Mouse (Mus musculus) adrenal gland, postnatal 14 days (tissue): ENCODE data around the gene Mrln. TPM values are rescaled to one million over a fixed set of nuclear protein-coding genes. Genes with fewer than 3 reads are reported as not detected.

ENCODE experiments used
- DNase-seq: peaks from one replicate; pipeline ENCODE4 v3.0.0; 2021; ENCODE audit warnings: mixed read lengths
- total RNA-seq: library from RNA; stranded (reverse); gene quantifications from 2 replicates; pipeline ENCODE4 v1.2.3, GENCODE M21; 2021

Gene Mrln
- total RNA-seq, 1 experiment from 2014 or later: not detected

DNA sequence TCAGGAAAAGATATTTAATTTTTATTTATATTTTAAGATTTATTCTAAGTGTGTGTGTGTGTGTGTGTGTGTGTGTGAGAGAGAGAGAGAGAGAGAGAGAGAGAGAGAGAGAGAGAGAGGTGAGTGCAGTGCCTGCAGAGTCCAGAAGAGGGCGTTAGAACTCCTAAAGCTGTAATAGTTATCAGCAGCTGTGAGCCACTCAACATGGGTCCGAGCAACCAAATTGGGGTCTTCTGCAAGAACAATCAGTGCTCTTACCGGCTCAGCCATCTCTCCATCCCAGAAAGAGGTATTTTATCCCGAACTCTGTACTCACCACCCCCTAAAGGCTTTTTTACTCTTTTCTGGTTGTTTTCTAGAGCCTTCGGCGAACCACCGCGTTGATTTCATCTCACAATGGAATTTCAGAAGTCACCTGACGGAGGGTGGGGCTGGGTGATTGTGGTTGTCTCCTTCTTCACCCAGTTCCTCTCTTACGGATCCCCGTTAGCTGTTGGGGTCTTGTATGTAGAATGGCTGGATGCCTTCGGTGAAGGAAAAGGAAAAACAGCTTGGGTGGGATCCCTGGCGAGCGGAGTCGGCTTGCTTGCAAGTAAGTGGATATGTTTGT lies 51.2 kb downstream of the Mrln start:
- no peak for DNase-seq

DNA sequence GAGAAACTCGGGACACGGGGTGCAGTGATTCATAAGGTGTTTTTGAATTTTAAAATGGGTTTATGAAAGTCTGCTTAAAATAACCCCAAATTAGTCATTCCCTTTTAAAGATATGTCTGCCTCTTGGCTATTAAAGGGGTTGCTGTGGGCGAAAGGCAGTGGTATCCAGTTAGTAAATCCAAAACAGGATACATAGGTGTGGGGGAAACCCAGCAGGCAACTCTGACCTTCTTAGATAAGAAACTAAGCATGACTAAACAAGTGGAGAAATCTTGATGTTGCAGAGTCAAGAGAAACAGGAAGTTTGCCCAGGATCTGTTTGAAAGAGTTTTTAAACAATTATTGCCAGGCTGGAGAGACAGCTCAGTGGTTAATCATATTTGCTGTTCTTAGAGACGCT lies 52.6 kb downstream of the Mrln start:
- no peak for DNase-seq

DNA sequence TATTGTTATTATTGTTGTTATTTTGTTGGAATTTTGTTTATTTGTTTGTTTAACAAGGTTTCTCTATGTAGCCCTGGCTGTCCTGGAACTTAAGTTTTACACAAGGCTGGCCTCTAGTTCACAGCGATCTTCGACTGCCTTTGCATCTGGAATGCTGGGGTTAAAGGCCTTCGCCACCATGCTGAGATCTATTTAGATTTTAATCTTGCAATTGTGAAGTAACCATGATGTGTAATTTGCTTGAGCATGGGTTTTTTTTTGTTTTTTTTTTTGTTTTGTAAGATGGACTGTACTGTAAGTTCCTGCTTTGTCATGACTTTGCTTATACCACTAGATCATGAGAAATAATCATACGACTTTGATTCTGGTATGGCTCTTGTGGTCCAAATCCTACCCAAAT lies 56.4 kb downstream of the Mrln start:
- no peak for DNase-seq

DNA sequence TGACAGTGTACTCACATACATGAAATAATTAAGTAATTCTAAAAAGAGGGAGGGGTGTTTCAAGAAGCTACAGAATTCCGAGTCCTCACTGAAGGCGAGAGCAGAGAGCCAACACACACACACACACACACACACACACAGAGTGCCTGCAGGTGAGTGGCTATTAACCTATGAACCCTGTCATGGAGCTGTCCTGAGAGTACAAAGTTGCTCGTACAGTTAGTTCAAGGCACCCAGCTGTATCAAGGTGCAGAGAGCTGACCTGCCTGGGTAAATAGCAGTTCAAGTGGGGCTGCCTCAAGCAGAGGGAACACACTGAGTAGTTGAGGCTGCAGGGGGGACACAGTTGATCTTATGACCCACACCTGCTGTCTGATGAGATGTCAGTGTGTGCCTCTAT lies 57.6 kb downstream of the Mrln start:
- DNase-seq: no peak

DNA sequence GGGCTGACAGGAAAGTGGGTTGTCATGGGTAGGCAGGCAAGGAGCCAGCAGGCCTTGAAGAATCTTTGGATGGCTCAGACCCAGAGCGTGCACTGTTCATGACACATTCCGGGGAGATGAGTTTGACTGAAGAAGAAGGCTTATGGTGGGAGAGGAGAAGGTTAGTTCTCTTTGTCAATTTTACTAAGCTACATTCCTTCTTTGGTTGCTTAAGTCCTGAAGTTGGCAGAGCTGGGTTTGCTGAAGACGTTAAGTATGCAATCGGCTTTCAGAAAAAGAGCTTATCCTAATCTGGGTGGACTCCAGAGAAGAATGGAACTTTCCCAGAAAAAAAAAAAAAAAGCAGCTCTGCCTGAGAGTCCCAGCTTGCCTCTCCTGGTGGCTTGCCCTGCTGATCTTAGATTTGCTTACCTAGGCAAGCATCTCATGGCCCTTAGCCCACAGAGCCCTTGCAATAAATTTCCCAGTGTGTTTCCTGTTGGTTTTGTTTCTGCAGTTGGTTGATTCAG lies 59.3 kb downstream of the Mrln start:
- peak; percentile 26 for DNase-seq

DNA sequence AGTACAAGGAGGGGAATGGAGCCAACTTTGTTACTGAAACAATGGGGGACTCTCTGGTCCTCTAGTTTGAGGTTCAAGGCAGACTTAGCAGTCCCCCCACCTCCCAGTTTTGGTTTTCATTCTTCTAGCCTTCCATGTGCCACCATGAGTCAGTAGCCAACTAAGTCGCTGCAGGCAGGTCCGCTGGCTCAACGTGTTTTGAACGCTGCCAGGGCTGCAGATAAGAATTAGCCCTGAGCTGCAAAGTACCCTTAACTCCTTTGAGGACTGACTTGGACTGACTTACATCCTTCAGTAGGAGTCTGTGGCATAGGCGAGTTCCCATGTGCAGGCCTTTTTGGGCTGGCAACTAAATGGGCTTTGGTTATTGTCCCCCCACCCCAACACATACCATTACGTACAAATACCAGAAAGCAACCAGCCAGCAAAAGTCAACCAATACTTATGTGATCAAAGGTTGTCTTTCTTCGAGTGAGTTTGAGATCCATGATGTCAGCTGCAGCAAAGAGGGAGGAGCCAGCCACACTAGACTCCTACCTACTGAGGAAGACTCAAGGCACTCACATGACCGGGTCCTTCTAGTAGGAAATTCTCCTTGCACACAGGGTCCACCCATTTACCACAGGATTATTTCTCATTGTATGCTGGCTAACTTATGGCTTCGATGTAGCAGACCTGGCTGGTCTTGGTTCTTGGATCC lies 60.0 kb downstream of the Mrln start:
- no peak for DNase-seq

DNA sequence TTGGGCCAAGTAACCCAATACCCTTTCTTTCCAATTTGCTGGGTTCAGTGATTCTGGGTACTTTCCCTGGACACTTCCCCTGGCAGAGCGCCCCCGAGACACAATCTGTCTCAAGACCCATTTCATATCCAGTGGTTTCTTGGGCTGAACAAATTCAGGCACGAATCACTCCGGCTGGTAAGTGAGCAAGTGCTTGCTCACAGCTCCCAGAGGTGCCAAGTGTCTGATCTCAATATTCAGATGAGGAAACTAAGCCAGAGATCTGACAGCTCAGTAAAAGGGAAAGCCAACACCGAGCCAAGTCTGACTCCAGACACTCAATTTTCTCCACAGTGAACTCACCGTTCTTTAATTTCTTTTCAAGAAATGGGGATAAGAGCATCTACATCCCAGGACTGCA lies 62.0 kb downstream of the Mrln start:
- DNase-seq: no peak

DNA sequence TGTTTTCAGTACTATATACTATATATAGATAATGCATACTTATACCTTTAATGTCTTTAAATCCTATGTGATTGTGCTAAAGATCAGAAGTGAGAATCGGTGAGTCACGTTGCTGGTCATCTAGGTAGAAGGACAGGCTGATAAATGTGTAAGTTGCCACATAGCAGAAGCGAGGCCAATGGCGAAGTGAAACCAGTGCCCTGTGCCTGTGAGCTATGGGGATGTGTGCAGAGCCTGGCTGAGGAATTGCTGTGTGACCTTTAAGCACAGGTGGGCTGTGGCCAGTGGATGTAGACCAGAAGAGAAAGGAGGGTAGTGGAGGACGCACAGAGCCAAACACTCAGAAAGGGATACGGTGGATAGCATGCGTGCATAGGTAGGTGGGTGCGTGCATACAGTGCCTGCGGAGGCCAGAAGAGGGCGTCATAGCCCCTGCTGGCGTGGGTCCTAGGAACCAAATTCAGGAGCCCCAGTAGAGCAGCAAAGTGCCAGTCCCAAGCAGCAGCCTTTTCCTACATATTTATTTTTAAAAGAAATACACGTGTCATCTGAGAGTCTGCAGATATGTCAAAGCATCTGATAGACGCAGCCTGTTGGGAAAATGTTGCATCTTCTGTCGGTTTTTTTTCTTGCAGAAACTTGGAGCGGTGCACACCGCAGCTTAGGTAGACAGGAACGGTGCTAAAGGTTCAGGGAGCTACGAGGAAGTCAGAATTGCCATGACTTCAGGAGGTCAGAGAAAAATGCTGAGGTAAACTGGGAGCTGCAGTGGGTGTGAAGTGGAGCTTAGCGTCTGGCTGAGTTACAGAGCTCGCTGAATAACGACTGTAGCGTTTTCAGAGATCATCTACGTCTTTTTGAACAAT lies 64.3 kb downstream of the Mrln start:
- DNase-seq: peak; percentile 60

Other genes starting within 250 kb of the Mrln start
- 54.7 and 61.2 TPM in 2 replicates for gene Ccdc6, start 107.5 kb upstream of the Mrln start, total RNA-seq
- gene Slc16a9, start 40.4 kb downstream of the Mrln start, total RNA-seq: 2.3 and 4.4 TPM in 2 replicates
- gene Fam13c, start 235.8 kb downstream of the Mrln start, total RNA-seq: 14.7 and 17.3 TPM in 2 replicates